Mouse (Mus musculus) ES-CJ7 (cell line): ENCODE results near the gene Ncor2.
A peak's percentile ranks its signal among the peaks of the same experiment; 100 is the strongest.

Source experiments
- DNase-seq: peaks from one replicate; pipeline ENCODE4 v3.0.0; 2011; ENCODE audit warnings: low read depth, low spot score

Gene Ncor2

GRCm38 (mm10) chr5:125127920-125128319 lies 51.1 kb downstream of the Ncor2 start:
- no peak for DNase-seq

- DNase-seq: no peak
Measured at GRCm38 (mm10) chr5:125127426-125127825, 51.6 kb downstream of the Ncor2 start.

- DNase-seq: no peak
Measured at GRCm38 (mm10) chr5:125125966-125126464, 53.0 kb downstream of the Ncor2 start.

- DNase-seq: no peak
Measured at GRCm38 (mm10) chr5:125125219-125125618, 53.8 kb downstream of the Ncor2 start.

GRCm38 (mm10) chr5:125124002-125124401 lies 55.0 kb downstream of the Ncor2 start:
- no peak for DNase-seq

- DNase-seq: no peak
Measured at GRCm38 (mm10) chr5:125123206-125123605, 55.8 kb downstream of the Ncor2 start.

GRCm38 (mm10) chr5:125122546-125122945 lies 56.5 kb downstream of the Ncor2 start:
- DNase-seq: peak; percentile 21

GRCm38 (mm10) chr5:125122049-125122448 lies 57.0 kb downstream of the Ncor2 start:
- no peak for DNase-seq

- DNase-seq: peak; percentile 63
Measured at GRCm38 (mm10) chr5:125120517-125121303, 58.3 kb downstream of the Ncor2 start.

GRCm38 (mm10) chr5:125117238-125117637 lies 61.8 kb downstream of the Ncor2 start:
- no peak for DNase-seq

GRCm38 (mm10) chr5:125113029-125113428 lies 66.0 kb downstream of the Ncor2 start:
- no peak for DNase-seq

- DNase-seq: no peak
Measured at GRCm38 (mm10) chr5:125112588-125112987, 66.4 kb downstream of the Ncor2 start.

GRCm38 (mm10) chr5:125111137-125111536 lies 67.9 kb downstream of the Ncor2 start:
- no peak for DNase-seq

- peak; percentile 17 for DNase-seq
Measured at GRCm38 (mm10) chr5:125110722-125111121, 68.3 kb downstream of the Ncor2 start.

- DNase-seq: no peak
Measured at GRCm38 (mm10) chr5:125110196-125110595, 68.8 kb downstream of the Ncor2 start.

GRCm38 (mm10) chr5:125107011-125107651 lies 71.9 kb downstream of the Ncor2 start:
- DNase-seq: peak; percentile 85

- no peak for DNase-seq
Measured at GRCm38 (mm10) chr5:125106191-125106590, 72.8 kb downstream of the Ncor2 start.

GRCm38 (mm10) chr5:125104841-125105240 lies 74.2 kb downstream of the Ncor2 start:
- no peak for DNase-seq

- DNase-seq: peak; percentile 14
Measured at GRCm38 (mm10) chr5:125103396-125103795, 75.6 kb downstream of the Ncor2 start.

- no peak for DNase-seq
Measured at GRCm38 (mm10) chr5:125102907-125103306, 76.1 kb downstream of the Ncor2 start.

GRCm38 (mm10) chr5:125102352-125102751 lies 76.7 kb downstream of the Ncor2 start:
- no peak for DNase-seq

- no peak for DNase-seq
Measured at GRCm38 (mm10) chr5:125099785-125100350, 79.2 kb downstream of the Ncor2 start.

GRCm38 (mm10) chr5:125098692-125099091 lies 80.3 kb downstream of the Ncor2 start:
- DNase-seq: no peak
